Mouse (Mus musculus): ENCODE data around the gene Ankrd33b.

Ankrd33b gene

GRCm38 (mm10) chr15:31368556-31368955, 1.0 kb upstream of the Ankrd33b start:
- DNase-seq (ENCODE audit: extremely low spot score, low spot score), result peak; percentile 40

- DNase-seq (ENCODE audit: extremely low spot score, low spot score), result peak; percentile 76
These were observed 688 bp downstream of the Ankrd33b start for GRCm38 (mm10) chr15:31366596-31367480.

GRCm38 (mm10) chr15:31365720-31366591, 1.6 kb downstream of the Ankrd33b start:
- peak; percentile 58 for DNase-seq (ENCODE audit: extremely low spot score, low spot score)

GRCm38 (mm10) chr15:31365041-31365719, 2.3 kb downstream of the Ankrd33b start:
- no peak for DNase-seq (ENCODE audit: extremely low spot score, low spot score)

- no peak for DNase-seq (ENCODE audit: extremely low spot score, low spot score)
These were observed 3.1 kb downstream of the Ankrd33b start for GRCm38 (mm10) chr15:31364396-31364795.

GRCm38 (mm10) chr15:31363981-31364361, 3.6 kb downstream of the Ankrd33b start:
- no peak for DNase-seq (ENCODE audit: extremely low spot score, low spot score)

- DNase-seq (ENCODE audit: extremely low spot score, low spot score), result no peak
These were observed 4.1 kb downstream of the Ankrd33b start for GRCm38 (mm10) chr15:31363241-31363980.

- DNase-seq (ENCODE audit: extremely low spot score, low spot score), result no peak
These were observed 6.2 kb downstream of the Ankrd33b start for GRCm38 (mm10) chr15:31361259-31361853.

GRCm38 (mm10) chr15:31360593-31360992, 6.9 kb downstream of the Ankrd33b start:
- DNase-seq (ENCODE audit: extremely low spot score, low spot score), result no peak

GRCm38 (mm10) chr15:31359805-31360204, 7.7 kb downstream of the Ankrd33b start:
- no peak for DNase-seq (ENCODE audit: extremely low spot score, low spot score)

GRCm38 (mm10) chr15:31352494-31353279, 14.8 kb downstream of the Ankrd33b start:
- no peak for DNase-seq (ENCODE audit: extremely low spot score, low spot score)

GRCm38 (mm10) chr15:31349810-31350341, 17.6 kb downstream of the Ankrd33b start:
- no peak for DNase-seq (ENCODE audit: extremely low spot score, low spot score)

GRCm38 (mm10) chr15:31349046-31349445, 18.5 kb downstream of the Ankrd33b start:
- DNase-seq (ENCODE audit: extremely low spot score, low spot score), result no peak

GRCm38 (mm10) chr15:31348241-31348640, 19.3 kb downstream of the Ankrd33b start:
- no peak for DNase-seq (ENCODE audit: extremely low spot score, low spot score)

- no peak for DNase-seq (ENCODE audit: extremely low spot score, low spot score)
These were observed 21.0 kb downstream of the Ankrd33b start for GRCm38 (mm10) chr15:31346508-31346907.

GRCm38 (mm10) chr15:31345366-31345765, 22.2 kb downstream of the Ankrd33b start:
- no peak for DNase-seq (ENCODE audit: extremely low spot score, low spot score)

GRCm38 (mm10) chr15:31344811-31345211, 22.7 kb downstream of the Ankrd33b start:
- DNase-seq (ENCODE audit: extremely low spot score, low spot score), result no peak

- no peak for DNase-seq (ENCODE audit: extremely low spot score, low spot score)
These were observed 23.9 kb downstream of the Ankrd33b start for GRCm38 (mm10) chr15:31343602-31344001.

- no peak for DNase-seq (ENCODE audit: extremely low spot score, low spot score)
These were observed 25.0 kb downstream of the Ankrd33b start for GRCm38 (mm10) chr15:31342496-31342901.

All from neural tube, embryonic 10.5 days (tissue).